Mouse (Mus musculus) cerebellum, postnatal 10 days (tissue): ENCODE results near the gene Dll4.

Source experiments
- DNase-seq, 2 experiments: peaks; one replicate each; pipeline ENCODE4 v3.0.0; 2021; ENCODE audit warnings: mixed read lengths in 2 of 2

Dll4 gene

DNA sequence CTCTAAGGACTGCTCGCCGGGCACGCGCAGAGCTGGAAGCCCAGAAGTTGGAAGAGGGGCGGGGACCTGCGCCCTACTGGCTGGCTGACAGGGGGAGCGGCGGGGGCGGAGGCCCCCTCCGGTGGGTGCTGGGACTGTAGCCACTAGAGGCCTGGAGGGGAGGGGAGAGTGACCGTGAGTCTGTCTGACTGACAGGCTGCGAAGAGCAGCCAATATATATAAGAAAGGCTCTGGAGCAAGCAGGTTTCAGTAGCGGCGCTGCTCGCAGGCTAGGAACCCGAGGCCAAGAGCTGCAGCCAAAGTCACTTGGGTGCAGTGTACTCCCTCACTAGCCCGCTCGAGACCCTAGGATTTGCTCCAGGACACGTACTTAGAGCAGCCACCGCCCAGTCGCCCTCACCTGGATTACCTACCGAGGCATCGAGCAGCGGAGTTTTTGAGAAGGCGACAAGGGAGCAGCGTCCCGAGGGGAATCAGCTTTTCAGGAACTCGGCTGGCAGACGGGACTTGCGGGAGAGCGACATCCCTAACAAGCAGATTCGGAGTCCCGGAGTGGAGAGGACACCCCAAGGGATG is at the start of gene Dll4:
TSS of gene Dll4 (plus strand) at position 217 of the 576 bp plus-strand sequence.
- DNase-seq, result peak; percentile 58 to 61

DNA sequence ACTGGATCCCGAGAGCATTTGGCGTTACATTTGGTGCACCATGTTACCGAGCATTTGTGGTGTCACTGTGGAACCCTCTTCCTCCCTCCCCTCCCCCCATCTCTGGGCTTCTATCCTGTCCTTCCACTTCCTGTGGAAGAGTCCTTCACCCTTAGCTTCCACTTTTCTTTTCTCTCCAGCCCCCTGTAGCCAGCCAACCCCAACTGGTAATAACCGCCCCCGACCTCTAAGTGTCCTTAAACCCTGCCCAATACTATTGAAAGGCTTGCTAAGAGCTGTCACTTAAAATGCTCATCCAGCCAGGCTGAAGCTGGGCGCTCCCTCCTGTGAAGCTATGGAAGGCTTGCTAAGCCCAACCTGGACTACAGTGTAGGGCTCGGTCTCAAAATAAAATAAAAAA is 48.7 kb upstream of the Dll4 start:
- DNase-seq, result no peak

DNA sequence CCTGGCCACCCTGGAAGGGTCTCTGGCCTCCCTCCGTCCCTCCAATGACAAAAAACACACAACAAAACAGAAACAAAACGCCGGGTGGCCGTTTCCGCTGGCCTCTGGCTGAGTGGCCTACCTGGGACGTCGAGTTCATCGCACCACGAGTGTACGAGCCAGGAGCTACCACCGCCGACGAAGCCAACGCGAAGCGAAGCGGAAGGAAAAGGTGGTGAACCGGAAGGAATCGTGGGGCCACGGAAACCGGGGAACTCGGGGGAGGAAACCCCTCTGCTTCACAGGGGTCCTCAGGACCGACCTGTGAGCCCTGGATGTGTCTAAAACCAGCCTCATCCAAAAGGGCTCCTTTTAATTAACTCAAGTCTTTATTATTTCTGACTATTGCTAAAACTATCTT is 47.8 kb upstream of the Dll4 start:
- DNase-seq, result no peak

DNA sequence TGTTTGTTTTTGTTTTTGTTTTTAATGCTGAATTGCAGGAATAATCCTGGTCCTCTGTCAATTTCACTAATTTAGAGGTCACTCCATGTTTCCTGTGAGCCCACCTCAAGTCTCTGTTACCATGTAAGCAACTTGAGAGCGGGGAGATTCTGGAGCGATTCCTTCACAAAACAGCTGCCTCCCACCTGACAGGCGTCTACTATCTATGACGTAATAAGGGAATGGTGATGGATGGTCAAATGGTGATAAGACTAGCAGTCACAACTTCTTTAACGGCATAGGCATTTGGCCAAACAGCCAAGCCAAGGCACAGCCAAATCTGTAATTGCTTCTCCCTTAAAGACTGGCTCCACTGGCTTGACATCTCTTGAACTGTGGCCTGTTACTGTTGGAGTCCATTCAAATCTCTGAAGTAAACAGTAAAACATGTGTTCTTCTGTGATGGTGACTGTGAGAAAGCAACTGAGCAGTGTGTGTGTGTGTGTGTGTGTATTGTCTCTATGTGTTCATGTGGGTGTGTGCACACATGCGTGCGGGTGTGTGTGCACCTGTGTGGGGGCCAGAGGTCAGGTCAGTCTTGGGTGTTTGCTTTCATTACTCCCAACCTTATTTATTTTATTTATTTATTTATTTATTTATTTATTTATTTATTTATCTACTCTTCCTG is 43.6 kb upstream of the Dll4 start:
- no peak for DNase-seq

DNA sequence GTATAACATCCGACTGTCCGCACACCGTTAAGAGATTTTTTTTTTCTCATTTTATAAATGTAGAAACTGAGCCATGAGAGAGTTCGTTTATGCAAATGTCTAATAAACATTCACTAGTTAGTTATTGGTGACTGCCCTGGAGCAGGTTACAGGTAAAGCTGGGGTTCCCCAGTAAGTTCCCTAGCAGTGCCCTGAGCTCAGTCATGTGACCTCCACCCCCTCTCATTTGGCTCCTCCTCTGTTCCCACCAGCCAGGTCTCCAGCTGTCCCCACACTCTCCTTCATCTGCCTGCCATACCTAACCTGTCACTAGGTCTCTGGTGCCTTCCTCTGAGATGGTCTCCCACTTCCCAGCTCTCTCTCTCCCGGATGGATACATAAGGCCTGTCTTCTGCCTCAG is 38.2 kb upstream of the Dll4 start:
- peak in 1 of 2 experiments; percentile 47 for DNase-seq

DNA sequence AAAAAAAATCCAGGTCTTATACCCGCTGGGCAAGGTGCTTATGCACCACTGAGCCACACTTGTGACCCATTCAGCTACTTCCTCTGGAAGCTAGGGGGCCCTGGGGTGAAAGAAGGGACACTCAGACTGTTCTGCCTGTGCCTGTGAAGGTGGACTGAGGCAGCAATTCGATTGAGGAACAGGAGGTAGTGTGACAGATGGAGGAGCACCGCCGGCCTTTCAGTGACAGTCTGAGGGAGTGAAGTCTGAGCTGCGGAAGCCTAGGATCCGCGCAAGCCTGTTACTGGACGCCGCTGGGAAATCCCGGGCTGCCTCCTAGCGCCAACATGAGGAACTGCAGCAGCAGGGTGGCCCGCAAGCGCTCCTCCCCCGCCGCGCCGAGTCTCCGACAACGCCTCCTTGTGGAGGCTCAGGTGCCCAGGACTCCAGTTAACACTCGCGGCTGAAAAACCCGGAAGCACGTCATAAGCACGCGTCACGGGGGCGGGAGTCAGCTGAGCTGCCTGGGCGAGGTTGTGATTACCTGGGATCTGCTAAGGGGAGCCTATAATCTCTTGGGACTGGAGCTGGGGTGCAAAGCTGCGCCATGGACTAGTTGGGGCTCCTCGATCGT is 37.2 kb upstream of the Dll4 start, which contains the start of gene Vps18:
TSS of gene Vps18 (plus strand) at position 471 of the 613 bp plus-strand sequence.
- peak; percentile 99 for DNase-seq

DNA sequence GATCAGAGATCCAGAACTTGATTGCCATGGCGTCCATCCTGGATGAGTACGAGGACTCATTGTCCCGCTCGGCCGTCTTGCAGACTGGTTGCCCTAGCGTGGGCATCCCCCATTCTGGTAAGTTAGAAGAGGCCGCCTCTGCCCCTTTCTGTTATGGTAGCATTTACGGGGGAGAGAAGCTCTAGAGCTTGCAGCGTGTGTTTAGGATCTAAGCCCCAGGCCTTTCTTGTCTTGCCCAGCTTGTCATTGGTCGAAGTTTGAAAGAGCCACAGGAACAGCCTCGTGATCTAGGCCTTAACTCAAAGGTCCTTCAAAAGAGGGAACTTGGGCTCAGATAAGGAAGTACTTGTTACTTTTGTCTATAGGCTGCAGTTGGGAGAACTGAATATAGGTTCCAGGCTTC is 36.6 kb upstream of the Dll4 start:
- peak in 1 of 2 experiments; percentile 42 for DNase-seq

DNA sequence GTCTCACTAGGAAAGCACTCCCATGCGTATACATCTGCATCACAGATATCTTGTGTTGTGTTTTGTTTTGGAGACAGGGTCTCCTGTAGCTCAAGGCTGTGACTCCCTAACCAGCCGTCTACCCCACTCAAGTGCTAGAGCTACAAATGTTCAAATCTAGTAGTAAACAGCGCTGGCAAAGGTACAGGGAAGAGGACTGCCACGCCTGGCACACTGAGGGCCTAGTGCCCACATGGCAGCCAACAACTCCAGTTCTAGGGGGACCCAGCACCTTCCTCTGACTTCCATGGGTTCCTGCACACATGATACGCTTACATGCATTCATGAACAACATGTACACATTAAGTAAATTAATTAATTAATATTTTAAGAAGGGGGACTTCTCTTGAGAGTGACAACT is 33.3 kb upstream of the Dll4 start:
- DNase-seq, result no peak

DNA sequence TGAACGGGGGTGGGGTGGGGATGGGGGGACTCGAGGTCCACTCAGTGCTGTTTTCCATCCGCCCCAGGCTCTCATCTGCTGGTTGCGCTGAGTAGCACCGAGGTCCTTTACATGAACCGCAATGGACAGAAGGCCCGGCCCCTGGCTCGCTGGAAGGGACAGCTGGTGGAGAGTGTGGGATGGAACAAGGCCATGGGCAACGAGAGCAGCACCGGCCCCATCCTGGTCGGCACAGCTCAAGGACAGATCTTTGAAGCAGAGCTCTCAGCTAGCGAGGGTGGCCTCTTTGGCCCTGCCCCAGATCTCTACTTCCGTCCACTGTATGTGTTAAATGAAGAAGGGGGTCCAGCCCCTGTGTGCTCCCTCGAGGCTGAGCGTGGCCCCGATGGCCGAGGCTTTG is 32.7 kb upstream of the Dll4 start:
- DNase-seq, result peak; percentile 72 to 74

DNA sequence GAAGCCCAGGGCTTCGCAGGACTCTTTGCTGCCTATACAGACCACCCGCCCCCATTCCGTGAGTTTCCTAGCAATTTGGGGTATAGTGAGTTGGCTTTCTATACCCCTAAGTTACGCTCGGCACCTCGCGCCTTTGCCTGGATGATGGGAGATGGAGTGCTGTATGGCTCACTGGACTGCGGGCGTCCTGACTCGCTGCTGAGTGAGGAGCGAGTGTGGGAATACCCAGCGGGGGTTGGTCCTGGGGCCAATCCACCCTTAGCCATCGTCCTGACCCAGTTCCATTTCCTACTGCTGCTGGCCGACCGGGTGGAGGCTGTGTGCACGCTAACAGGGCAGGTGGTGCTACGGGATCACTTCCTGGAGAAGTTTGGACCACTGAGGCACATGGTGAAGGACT is 32.3 kb upstream of the Dll4 start:
- DNase-seq, result no peak

DNA sequence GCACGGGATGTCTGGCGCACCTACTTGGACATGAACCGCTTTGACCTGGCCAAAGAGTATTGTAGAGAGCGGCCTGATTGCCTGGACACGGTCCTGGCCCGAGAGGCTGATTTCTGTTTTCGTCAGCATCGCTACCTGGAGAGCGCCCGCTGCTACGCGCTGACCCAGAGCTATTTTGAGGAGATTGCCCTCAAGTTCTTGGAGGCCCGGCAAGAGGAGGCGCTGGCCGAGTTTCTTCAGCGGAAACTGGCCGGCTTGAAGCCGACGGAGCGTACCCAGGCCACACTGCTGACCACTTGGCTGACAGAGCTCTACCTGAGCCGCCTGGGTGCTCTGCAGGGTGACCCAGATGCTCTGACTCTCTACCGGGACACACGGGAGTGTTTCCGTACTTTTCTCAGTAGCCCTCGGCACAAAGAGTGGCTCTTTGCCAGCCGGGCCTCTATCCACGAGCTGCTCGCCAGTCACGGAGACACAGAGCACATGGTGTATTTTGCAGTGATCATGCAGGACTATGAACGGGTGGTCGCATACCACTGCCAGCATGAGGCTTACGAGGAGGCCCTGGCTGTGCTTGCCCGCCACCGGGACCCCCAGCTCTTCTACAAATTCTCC is 31.7 kb upstream of the Dll4 start:
- DNase-seq, result peak; percentile 42 to 43

DNA sequence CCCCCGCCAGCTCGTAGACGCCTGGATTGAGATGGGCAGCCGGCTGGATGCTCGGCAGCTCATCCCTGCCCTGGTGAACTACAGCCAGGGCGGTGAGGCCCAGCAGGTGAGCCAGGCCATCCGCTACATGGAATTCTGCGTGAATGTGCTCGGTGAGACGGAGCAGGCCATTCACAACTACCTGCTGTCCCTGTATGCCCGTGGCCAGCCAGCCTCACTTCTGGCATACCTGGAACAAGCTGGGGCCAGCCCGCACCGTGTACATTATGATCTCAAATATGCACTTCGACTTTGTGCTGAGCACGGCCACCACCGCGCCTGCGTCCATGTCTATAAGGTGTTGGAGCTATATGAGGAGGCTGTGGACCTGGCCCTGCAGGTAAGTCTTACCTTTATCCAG is 31.2 kb upstream of the Dll4 start:
- no peak for DNase-seq

DNA sequence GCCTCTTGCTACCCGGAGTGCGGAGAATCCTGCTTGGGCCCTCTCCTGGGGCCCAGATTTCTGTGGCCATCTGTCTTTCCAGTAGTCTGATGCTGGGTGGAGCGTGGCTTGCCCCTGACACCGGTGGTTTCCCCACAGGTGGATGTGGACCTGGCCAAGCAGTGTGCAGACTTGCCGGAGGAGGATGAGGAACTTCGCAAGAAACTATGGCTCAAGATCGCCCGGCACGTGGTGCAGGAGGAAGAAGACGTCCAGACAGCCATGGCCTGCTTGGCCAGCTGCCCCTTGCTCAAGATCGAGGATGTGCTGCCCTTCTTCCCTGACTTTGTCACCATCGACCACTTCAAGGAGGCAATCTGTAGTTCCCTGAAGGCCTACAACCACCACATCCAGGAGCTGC is 28.8 kb upstream of the Dll4 start:
- no peak for DNase-seq

DNA sequence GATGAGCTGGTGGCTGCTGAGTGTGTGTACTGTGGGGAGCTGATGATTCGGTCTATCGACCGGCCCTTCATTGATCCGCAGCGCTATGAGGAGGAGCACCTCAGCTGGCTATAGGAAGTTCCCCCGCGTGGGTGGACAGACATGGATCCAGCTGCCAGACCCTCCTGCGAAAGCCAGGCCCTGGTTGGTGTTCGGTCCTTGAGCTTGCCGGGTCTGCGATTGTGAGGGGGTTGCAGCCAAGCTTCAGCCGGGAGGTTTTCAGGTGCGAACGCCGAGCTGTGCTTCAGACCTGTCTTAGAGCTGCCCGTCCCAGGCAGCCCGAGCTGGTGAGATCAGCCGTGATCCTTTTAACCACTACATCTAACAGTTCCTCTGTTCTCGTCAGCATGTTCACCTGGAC is 28.1 kb upstream of the Dll4 start:
- DNase-seq, result no peak

DNA sequence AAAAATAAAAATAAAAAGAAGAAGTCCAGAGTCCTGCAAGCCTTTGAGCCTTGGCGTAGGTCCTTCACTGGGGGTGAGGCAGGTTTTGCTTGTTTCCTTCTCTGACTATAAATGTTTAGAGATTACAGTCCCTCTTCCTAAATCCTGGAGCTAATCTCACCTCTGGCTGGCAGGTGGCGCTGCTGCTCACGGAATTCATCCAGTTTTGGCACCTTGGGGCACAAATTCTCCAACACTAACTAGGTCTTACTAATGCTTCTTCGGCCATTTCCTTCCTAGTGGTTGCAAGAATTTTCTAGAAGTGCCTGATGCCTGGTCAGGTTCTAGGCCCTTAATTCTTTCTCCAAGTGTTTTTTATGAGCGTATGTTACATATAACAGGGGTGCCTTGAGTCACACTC is 27.3 kb upstream of the Dll4 start:
- peak; percentile 84 to 86 for DNase-seq

DNA sequence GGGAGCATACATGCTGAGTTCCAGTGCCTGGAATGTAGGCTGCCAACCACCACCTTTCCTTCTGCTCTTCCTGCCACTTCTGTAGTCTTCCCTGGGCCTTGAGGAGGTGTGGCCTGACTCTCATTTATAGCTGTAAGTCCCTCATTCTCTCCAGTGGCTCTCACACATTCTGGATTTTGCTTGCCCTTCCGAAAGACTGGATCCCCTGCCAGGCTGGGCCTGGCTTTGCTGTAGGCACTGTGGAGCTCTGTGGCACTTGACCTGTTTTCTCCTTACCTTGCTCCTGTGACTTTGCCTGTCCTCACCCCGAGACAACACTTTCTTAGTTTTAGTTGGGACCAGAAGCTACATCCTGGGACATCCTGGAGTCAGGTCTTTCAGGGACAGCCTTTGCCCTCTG is 26.7 kb upstream of the Dll4 start:
- no peak for DNase-seq

DNA sequence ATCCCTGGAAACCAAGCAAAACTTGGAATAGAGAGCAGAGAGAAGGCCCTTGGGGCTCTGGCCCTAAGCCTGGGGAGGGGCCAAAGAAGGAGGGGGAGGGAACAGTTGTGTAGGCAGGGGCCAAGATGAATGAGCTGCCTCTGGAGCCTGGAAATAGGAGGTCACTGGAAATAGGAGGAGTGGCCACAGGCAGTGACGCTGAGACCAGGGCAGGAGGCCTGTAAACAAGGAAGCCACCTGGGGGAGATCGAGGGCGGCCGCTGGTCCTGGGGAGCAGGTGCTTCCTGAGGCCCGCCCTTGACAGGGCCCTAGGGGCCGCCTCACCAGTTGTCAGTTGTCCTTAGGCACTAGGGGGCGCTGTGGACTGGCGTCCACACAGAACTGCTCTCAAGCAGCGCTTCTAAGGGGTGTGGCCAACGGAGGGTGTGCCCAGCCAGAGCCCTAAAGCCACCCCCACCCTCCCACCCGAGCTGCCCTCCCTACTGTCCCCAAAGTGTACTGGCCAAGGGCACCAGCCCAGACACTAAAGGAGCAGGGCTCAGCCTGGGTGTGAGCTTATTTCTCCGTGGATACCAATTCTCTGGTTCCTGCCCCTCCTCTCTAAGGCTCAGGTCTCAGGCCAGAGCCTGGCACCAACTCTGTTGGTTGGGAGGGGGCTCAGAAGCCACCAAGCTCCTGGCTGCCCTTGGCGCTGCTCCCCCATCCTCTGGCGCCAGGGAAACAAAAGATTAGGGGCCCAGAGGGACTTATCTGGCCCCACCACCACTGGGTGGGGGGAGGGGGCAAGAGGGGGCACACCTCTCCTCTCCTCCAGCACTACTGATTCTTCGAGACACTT is 25.4 kb upstream of the Dll4 start:
- peak; percentile 88 to 93 for DNase-seq

DNA sequence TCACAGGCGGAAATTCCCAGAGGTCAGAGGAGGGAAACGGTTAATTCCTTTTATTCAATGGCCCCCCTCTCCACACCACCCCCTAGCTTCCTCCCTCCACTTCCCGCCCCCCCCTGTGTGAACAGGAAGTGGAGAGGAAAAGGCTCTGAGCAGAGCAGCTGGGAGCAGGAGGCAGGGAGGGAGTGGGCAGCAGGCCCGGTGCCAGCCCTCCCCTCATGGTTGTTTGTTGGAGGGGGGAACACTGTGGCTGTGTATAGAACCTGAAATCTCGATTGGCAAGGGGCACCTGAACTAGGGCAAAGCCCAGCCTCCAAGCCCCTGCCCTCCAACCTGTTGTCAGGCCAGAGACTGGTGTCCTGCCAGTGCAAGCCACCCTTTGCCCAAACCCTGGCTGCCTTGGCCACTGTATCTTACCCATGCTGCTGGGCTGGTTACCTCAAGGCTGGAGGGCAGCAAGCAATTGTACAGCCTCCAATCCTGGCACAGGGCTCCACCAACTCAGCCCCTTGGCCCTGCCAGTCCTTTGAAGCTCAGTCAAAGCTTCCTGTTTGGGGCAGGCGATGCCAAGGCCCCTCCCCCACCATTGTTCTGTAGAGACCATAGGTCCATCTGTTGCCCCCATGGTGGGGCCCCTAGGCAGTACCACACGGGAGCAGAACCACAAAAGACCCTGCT is 24.6 kb upstream of the Dll4 start:
- peak; percentile 78 to 83 for DNase-seq

DNA sequence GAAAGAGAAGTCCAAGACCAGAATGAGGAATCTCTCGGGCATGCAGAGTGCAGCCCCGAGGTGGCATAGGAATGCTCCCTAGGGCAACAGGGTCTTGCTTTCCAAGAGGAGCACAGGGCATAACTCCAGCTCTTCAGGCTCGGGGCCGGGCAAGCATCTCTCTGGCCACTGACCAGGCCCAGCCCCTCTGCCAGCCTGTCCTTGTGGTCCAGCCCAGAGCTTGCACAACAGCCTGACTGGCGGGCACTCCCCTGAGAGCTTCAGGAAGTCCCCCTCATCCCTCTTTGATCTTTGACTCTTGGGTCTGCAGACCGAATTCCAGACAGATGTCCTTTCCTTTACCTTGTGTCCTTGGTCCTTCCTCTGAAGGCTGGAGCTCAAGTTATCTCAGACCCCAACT is 22.7 kb upstream of the Dll4 start:
- DNase-seq, result peak in 1 of 2 experiments; percentile 44

DNA sequence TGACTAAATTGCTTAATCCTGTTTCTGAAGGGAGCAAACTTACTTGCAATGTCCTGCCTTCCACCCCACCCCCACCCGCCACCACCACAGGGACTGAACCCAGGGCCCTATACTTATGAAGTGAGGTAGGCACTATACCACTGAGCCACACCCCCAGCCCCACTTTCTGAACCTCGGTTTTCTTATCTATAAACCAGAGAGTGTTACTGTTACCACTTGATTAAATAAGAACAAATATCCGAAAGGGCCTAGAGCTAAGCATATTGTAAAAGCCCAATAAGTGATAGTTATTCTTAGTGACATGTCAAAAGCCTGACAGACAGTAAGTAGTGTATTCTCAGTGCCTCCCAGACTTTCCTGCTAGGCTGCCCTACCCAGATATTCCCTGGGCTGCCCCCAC is 21.2 kb upstream of the Dll4 start:
- no peak for DNase-seq

DNA sequence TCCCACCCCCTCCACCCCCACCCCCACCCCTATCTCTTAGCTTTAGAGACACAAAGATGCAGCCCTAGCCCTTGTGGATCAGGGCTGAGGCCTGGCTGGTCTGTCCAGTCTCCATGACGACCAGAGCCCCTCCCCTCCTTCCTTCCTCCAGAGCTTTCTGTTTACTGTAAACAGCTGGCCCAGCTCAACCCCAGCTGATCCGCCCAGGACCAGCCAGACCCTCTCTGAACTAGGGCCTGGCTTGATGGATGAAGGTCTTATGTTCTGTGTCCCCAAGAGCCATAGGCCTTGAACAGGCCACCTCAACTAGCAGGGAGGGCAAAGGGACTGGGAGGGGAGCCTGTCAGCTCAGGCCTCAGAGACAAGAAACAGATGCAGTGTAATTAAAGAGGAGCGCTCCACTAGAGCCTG is 20.8 kb upstream of the Dll4 start:
- DNase-seq, result no peak

DNA sequence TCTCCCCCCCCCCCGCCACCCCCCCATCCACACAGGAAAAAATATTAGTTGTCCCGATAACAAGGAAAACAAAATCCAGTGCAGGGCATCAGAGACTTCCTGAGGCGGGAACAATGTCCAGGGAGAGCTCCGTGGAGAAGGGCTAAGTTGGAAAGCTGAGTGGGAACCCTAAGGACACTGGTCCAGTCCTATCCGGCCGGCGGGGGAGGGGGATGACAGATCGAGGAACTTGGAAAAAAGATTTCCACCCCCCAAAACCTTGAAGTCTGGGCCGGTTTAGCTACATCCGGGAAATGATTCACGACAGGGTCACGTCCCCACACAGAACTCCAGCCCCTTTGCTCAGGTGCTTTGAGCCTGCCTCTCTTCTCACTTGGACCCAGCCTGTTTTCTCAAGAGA is 14.0 kb upstream of the Dll4 start:
- no peak for DNase-seq
